Mouse (Mus musculus) pancreas, adult 10 weeks (tissue): Measurements from ENCODE around the gene Apol6. TPM values are rescaled to one million over a fixed set of nuclear protein-coding genes. Genes with fewer than 3 reads are reported as not detected.

Experiments
- polyA plus RNA-seq: library from polyadenylated mRNA; stranded (reverse); fragments of 350-450 nt; fragmentation: Illumina TruSeq; extraction: RNeasy Lipid Tissue Mini Kit (QIAGEN cat#74804); gene quantifications from one replicate; pipeline ENCODE4 v1.2.3, GENCODE M21; 2015; ENCODE audit warnings: low read depth, low replicate concordance; ENCODE audit not compliant: insufficient read depth

Apol6 gene
- polyA plus RNA-seq, result 2.3 TPM

DNA sequence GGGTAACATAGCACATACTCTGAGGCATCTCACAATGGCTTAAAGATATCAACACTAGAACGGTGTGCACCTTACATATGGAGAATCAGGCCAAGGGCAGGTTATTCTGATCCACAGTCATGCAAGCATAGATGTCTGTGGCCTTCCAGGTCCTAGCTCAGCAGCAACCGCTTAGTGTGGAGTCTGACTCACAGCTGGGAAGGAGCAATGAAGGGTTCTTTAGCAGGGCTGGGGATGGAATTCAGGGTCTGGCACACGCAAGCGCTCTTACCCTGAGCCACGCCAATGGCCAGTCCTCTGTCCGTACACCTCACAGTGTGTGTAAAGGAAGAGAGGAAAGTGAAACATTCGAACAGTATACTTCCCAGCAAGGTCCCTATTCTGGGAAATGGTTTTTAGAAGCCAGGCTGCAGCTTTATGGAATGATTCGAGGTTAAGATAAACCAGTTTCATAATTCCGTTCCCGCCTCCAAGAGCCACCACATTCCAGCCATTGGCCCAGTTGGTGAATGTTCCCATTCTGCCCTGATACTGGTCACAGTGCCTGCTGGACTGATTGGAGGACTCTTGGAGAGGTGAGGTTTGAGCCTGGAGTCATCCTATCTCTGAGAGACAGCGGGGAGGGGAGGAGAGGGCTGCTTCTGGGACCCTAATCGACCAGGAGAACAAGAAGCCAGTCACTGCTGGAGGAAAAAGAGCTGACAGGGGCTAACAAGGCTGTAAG is at the start of gene Apol6:
Gene Apol6 (plus strand): TSS at position 133 of the 724 bp plus-strand sequence.

DNA sequence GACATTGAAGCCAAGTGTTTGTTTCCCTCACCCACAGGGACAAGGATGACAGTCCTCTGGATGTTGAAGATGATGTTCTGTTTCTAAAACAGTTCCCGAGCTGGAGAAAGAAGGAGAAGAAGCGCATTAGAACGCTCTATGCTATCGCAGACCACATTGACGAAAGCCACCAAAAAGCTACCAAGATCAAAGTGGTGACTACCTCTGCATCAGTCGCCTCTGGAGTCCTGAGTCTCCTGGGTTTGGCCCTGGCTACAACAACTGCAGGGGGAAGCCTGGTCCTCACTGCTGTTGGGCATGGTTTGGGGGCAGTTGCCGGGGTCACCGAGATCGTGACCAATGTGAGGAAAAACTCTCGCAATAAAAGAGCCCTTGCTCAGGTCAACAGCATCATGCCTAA is 6.0 kb downstream of the Apol6 start, which contains the start of gene Mb:
Gene Mb (minus strand): TSS at position 101 of the 400 bp plus-strand sequence.

Other genes with a start within 250 kb of the Apol6 start
- gene Zfp251, start 173.3 kb upstream of the Apol6 start, polyA plus RNA-seq, result 2.8 TPM
- gene Zfp7, start 165.5 kb upstream of the Apol6 start, polyA plus RNA-seq, result 1.4 TPM
- gene Gm49527, start 165.4 kb upstream of the Apol6 start, polyA plus RNA-seq, result not detected
- gene Zfp647, start 119.3 kb upstream of the Apol6 start, polyA plus RNA-seq, result 1.0 TPM
- 11.4 TPM for gene 1110038F14Rik, start 96.2 kb upstream of the Apol6 start, polyA plus RNA-seq
- not detected for gene Mb, start 5.9 kb downstream of the Apol6 start, polyA plus RNA-seq